Mouse (Mus musculus): ENCODE data around the gene Gm37240. TPM values are rescaled to one million over a fixed set of nuclear protein-coding genes. Genes with fewer than 3 reads are reported as not detected.
"Not testable (repeated sequence)": the region's sequence is repeated elsewhere in the genome, so short reads cannot be mapped to it uniquely, and the experiment has no call there.

The Gm37240 gene
- 1.9 and 2.8 TPM in 2 replicates for polyA plus RNA-seq (2016; fragmentation: Nextera tagmentation; extraction: Ambion mirVana)

DNA sequence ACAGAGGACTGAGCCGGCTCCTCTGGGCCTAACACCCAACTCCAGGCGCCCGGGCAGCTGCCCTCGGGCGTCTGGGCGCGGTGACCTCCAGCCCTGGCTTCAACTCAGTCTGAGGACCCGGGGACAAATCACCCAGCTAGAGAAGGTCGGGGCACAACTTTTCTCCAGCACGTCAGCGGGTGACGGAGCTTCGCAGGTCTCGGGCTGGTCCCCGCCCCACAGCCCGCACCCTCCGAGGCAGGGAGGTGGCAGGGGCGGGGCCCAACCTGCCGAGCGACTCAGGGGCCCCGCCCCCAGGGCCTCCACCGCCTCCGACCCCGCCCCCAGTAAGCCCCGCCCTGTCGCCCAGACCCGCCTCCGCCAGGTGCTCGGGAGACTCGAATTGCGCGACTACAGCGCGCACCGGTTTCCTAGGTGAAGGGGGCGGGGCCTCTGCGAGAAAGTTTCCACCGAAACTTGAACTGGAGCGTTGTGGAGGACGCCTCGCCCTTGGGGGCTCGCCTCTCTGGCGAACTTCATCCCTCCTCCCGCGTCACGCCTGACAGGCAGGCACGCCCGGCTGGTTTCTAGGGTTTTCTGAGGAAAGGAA, at the start of gene Gm37240, which contains the start of gene Glt28d2:
TSS of gene Gm37240 (minus strand) at position 280 of the 589 bp plus-strand sequence.
TSS of gene Glt28d2 (minus strand) at position 278 of the 589 bp plus-strand sequence.
- peak within 1 kb of the TSS; percentile 66 for H3K27ac ChIP-seq (replicated peaks)
- WGBS, result under 1% methylated on average over 48 of the region's 48 CpGs
- peaks cover 29% of the 10 kb centered on the region for H3K4me1 ChIP-seq
- no peaks in the 10 kb centered on the region for H3K36me3 ChIP-seq (replicated peaks)
- DNase-seq (ENCODE audit: low spot score), result peak; percentile 93
- H3K4me3 ChIP-seq, result peak within 1 kb of the TSS; percentile 67
- peaks cover 41% of the 10 kb centered on the region for H3K27me3 ChIP-seq (replicated peaks; ENCODE audit: low read depth, poor library complexity, severe bottlenecking)
- no peaks in the 10 kb centered on the region for H3K9me3 ChIP-seq

DNA sequence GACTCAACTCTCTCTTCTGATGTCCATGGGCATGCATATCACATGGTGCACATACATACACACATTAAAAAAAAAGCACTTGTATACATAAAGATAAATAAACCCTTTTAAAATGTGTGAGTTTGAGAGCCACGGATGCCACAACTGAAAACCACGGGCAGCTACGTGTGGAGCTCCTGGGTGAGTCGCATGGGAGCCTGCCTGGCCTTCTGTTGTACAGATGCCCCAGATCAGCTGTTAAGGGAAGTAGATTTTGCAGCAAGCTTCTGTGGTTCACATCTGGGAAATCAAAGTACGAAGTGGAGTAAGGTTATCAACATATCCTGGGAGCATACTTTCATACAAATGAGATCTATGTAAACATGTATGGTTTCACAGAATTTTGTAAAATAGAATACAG, 46.3 kb upstream of the Gm37240 start:
- 0 out of 2 replicates have a peak, but pooled peaks cover 3% of the 10 kb centered on the region for H3K4me1 ChIP-seq

DNA sequence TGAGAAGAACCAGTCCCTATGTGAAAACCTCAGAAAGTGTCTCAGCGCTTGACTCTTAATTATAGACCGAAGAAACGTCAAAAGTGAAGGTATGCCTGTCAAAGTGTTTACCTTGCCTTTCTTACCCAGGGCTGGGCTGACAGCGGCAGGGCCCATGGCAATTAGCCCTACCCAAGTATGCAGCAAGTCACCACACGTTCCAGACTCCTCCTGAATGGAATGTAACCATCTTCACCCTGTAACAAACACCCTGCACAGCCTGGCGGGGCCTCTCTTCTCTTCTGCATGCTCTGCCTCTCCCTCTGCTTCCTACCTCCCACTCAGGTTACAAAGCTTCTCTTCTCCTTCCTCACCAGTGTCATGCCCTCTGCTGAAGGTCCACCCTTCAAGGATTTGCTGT, 44.5 kb upstream of the Gm37240 start:
- H3K27me3 ChIP-seq (replicated peaks; ENCODE audit: low read depth, poor library complexity, severe bottlenecking), result no peaks in the 10 kb centered on the region
- DNase-seq (ENCODE audit: low spot score), result peak; percentile 40
- 74% methylated on average over 6 of the region's 6 CpGs for WGBS
- H3K4me1 ChIP-seq, result peaks cover 8% of the 10 kb centered on the region
- H3K4me3 ChIP-seq, result no peak overlapping the region
- no peak overlapping the region for H3K27ac ChIP-seq (replicated peaks)
- H3K36me3 ChIP-seq (replicated peaks), result no peaks in the 10 kb centered on the region
- H3K9me3 ChIP-seq, result no peaks in the 10 kb centered on the region

More for the DNA sequence above, 46.3 kb upstream of the Gm37240 start:
- DNase-seq (ENCODE audit: low spot score), result no peak
- H3K27ac ChIP-seq (replicated peaks), result no peak overlapping the region
- H3K27me3 ChIP-seq (replicated peaks; ENCODE audit: low read depth, poor library complexity, severe bottlenecking), result no peaks in the 10 kb centered on the region
- H3K9me3 ChIP-seq, result no peaks in the 10 kb centered on the region
- no peaks in the 10 kb centered on the region for H3K36me3 ChIP-seq (replicated peaks)
- WGBS, result 92% methylated on average over 5 of the region's 5 CpGs
- H3K4me3 ChIP-seq, result no peak overlapping the region

DNA sequence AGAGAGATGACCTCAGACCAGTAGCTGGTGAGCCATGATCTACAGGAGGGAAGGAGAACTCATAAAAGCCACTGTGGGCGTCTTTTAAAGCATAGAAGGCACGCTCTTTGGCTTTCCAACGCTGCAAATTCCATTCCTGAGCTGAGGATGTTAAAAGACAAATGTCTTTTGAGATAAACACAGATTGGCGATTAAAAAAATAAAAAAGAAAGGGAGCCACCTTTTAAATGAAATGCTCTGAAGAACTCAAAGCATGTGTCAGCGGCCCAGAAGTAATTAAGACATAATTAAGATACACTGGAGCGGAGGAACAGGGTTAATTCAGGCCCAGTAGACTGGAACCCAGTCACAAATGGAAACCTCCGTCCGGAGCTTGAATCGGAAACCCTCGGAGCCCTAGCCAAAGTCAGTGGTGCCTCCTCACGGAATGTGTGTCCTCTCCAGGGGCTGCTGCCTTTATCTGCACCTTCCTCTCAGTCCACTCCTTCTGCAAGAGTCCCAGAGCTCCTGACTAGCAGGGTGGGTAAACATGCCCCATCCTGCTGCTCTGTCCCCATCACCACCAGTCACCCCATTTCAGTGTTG, 43.4 kb upstream of the Gm37240 start:
- WGBS, result 74% methylated on average over 11 of the region's 11 CpGs
- peaks cover 8% of the 10 kb centered on the region for H3K4me1 ChIP-seq
- no peaks in the 10 kb centered on the region for H3K27me3 ChIP-seq (replicated peaks; ENCODE audit: low read depth, poor library complexity, severe bottlenecking)
- H3K9me3 ChIP-seq, result no peaks in the 10 kb centered on the region
- no peaks in the 10 kb centered on the region for H3K36me3 ChIP-seq (replicated peaks)
- no peak for DNase-seq (ENCODE audit: low spot score)
- H3K27ac ChIP-seq (replicated peaks), result no peak overlapping the region
- no peak overlapping the region for H3K4me3 ChIP-seq

DNA sequence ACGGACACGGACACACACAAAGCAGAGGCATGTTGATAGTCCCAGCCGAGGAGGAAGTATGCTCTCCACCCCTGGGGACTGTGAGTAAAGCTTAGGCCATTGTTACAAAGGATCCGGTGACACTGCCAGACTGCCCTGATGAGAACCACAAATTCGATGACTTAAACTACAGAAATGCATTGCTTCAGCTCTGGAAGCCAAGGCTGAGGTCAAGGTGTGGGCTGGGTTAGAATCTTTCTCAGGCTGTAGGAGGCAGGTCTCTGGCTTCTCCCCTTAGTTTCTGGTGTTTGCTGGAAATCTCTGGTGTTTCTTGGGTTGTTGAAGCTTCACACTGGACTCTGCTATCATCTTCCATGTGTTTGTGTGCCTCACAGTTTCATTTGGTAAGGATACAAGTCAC, 42.4 kb upstream of the Gm37240 start:
- 88% methylated on average over 5 of the region's 5 CpGs for WGBS
- no peaks in the 10 kb centered on the region for H3K9me3 ChIP-seq
- DNase-seq (ENCODE audit: low spot score), result no peak
- no peak overlapping the region for H3K27ac ChIP-seq (replicated peaks)
- no peaks in the 10 kb centered on the region for H3K27me3 ChIP-seq (replicated peaks; ENCODE audit: low read depth, poor library complexity, severe bottlenecking)
- no peaks in the 10 kb centered on the region for H3K36me3 ChIP-seq (replicated peaks)
- peaks cover 8% of the 10 kb centered on the region for H3K4me1 ChIP-seq
- no peak overlapping the region for H3K4me3 ChIP-seq

DNA sequence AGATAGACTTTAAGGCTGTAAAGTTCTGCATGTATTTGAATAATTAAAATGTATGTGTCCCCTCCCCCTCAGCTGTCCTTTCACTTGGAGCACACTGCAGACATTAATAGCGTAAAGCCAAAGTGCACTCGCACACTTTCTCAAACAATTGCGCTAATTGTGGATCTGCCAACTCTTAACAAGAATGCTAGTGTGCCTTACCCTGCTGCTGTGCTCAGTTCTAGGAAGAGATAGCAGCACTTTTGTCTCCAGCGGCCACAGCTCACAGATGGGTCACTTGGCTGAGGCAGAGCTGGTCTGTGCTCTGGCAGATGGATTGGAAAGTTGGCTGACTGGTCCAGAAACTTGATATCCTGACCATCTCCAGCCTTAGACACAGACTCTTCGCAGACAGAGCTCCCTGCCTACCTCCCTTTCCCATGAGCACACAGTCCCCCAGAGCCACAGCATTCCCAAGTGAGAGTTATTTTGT, 40.9 kb upstream of the Gm37240 start:
- no peak overlapping the region for H3K4me3 ChIP-seq
- peaks cover 14% of the 10 kb centered on the region for H3K4me1 ChIP-seq
- WGBS, result 80% methylated on average over 5 of the region's 5 CpGs
- H3K9me3 ChIP-seq, result no peaks in the 10 kb centered on the region
- no peaks in the 10 kb centered on the region for H3K36me3 ChIP-seq (replicated peaks)
- DNase-seq (ENCODE audit: low spot score), result no peak
- H3K27me3 ChIP-seq (replicated peaks; ENCODE audit: low read depth, poor library complexity, severe bottlenecking), result no peaks in the 10 kb centered on the region
- H3K27ac ChIP-seq (replicated peaks), result no peak overlapping the region

DNA sequence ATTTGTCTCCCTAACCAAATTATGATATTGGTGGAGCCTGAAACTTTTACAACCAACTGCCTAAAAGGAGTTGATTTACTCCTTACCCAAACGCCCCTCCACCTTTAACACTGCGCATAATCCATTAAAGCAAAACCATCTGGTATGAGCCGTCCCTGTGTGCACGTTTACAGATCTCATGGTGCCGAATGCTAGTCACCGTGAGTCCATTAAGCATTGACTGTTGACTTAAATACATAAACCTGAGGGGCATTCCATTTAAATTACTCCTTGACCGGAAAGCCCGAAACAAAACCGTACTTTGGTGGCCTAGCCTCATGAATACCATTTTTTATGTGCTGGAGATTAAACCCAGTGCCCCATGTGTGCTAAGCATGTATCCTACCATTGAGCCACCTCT, 40.0 kb upstream of the Gm37240 start:
- Histone ChIP-seq H3K36me3 (replicated peaks) (no peaks in the 10 kb centered on the region), H3K27me3 (replicated peaks; ENCODE audit: low read depth, poor library complexity, severe bottlenecking) (no peaks in the 10 kb centered on the region), H3K9me3 (no peaks in the 10 kb centered on the region), H3K4me1 (peaks cover 14% of the 10 kb centered on the region), H3K27ac (replicated peaks) (no peak overlapping the region), H3K4me3 (no peak overlapping the region)
- WGBS, result 70% methylated on average over 9 of the region's 9 CpGs
- no peak for DNase-seq (ENCODE audit: low spot score)

DNA sequence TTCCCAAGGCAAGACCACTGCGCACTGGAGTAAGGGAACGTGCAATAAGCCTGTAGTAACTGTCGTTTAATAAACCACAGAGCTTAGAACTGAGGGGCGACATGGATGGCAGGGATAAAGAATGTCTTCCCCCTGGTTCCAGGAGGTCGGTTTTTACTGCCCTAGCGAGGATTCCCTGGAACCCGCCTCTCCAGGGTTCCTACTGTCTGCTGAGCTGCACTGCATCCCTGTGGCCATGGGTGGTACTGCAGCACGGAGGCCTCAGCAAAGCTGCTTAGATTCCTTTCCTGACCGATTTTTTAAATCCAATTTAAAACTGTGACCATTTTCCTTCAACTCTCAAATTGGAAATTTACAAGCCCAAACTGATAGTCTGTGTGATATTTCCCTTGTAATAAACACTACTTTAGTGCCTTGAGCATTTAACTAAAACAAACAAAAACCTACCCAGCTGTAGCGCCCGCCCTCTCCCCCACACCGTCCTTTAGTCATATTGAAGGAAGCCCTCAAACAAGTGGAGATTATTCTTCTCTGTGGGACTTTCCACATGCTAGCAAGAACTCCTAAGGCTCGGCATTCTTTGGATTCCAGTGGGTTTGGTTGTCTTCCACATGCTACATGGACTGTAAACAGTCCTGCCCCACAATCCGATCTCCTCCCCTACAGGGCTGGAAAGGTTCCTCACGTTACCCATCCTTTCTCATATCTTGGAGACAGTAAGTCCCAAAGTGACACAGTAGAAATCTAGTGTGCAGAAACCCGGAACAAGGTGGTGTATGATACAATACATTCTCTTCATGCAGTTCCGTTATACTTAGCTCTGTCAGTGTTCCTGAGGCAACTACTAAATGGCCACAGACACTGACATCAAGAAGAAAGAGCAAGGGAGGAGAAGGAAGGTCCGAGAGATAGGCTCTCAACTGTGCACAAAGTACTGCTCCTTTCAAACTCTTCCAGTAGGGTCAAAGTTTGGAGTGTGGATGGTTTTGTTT, 36.9 kb upstream of the Gm37240 start:
- no peak overlapping the region for H3K4me3 ChIP-seq

DNA sequence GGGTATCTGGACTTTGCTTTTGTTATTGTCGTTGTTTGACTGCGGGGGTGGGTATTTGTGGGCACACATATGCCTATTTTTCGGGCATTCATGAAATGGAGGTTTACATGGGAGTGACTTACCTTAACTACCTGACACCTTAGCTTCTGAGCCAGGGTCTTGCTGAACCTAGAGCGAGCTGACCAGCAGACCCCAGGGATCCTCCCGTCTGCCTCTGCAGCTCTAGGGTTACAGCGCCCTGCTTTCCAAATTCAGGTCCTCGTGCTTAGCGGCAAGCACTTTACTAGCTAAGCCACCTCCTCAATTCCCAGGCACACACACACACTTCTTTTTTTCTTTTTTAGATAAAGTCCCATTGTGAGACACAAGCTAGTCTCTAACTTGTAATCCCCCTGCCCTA, 36.0 kb upstream of the Gm37240 start:
- Histone ChIP-seq H3K27me3 (replicated peaks; ENCODE audit: low read depth, poor library complexity, severe bottlenecking) (no peaks in the 10 kb centered on the region), H3K36me3 (replicated peaks) (no peaks in the 10 kb centered on the region), H3K4me3 (no peak overlapping the region), H3K9me3 (no peaks in the 10 kb centered on the region), H3K4me1 (peaks cover 10% of the 10 kb centered on the region), H3K27ac (replicated peaks) (no peak overlapping the region)
- 70% methylated on average over 8 of the region's 8 CpGs for WGBS
- no peak for DNase-seq (ENCODE audit: low spot score)

More for the DNA sequence above, 36.9 kb upstream of the Gm37240 start:
- Histone ChIP-seq H3K9me3 (no peaks in the 10 kb centered on the region), H3K27ac (replicated peaks) (no peak overlapping the region), H3K4me1 (peaks cover 10% of the 10 kb centered on the region), H3K27me3 (replicated peaks; ENCODE audit: low read depth, poor library complexity, severe bottlenecking) (no peaks in the 10 kb centered on the region), H3K36me3 (replicated peaks) (no peaks in the 10 kb centered on the region)
- WGBS, result 48% methylated on average over 18 of the region's 18 CpGs
- DNase-seq (ENCODE audit: low spot score), result peak; percentile 84

DNA sequence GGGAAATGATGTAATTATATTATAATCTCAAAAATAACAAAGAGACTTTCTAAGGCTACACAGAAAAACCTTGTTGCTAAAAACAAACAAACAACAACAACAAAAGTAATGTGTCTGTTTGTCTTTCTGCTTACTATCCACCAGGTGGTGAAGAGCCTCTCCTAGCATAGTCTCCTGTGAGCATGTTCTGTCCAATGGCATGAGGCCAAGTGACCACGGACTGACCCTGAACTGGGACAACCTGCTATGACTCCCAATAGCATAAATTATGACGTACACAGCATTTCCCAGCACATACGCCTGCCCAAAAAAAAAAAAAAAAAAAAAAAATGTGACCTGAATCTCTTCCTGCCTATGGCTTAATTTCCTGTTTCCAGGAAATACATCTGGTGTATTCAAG, 35.0 kb upstream of the Gm37240 start:
- Histone ChIP-seq H3K36me3 (replicated peaks) (no peaks in the 10 kb centered on the region), H3K4me1 (0 out of 2 replicates have a peak, but pooled peaks cover 6% of the 10 kb centered on the region), H3K27ac (replicated peaks) (no peak overlapping the region), H3K27me3 (replicated peaks; ENCODE audit: low read depth, poor library complexity, severe bottlenecking) (no peaks in the 10 kb centered on the region), H3K4me3 (no peak overlapping the region), H3K9me3 (no peaks in the 10 kb centered on the region)
- WGBS, result 86% methylated on average over 3 of the region's 3 CpGs
- DNase-seq (ENCODE audit: low spot score), result no peak

DNA sequence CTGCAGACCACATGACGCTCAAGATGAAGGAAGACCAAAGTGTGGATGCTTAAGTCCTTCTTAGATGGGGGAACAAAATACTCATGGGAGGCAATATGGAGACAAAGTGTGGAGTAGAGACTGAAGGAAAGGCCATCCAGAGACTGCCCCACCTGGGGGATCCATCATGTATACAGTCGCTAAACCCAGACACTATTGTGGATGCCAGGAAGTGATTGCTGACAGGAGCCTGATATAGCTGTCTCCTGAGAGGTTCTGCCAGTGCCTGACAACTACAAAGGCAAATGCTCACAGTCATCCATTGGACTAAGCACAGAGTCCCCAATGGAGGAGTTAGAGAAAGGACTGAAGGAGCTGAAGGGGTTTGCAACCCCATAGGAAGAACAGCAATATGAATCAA, 33.4 kb upstream of the Gm37240 start:
- not testable (repeated sequence) for H3K36me3 ChIP-seq (replicated peaks); H3K27ac ChIP-seq (replicated peaks); H3K4me1 ChIP-seq; H3K4me3 ChIP-seq; H3K27me3 ChIP-seq (replicated peaks; ENCODE audit: low read depth, poor library complexity, severe bottlenecking); DNase-seq (ENCODE audit: low spot score); H3K9me3 ChIP-seq
- WGBS, result 93% methylated on average over 2 of the region's 2 CpGs

DNA sequence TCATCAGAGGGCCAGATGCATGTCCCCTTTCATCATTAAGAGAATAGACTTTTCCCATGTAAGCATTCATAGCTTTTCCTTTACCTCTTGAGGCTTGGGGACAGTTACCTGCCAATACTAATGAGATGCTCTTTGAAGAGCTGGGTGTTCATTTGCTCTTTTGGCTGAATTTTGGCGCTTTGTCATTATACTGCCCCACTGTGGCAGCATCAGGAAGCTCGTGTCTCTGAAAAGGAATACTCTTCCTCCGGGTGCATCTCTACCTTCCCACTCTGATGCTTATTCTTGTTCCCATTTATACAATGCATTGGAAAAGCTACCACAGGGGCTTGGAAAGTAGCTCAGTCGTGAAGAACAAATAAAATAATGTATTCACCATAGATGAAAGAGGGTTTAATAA, 30.3 kb upstream of the Gm37240 start:
- no peaks in the 10 kb centered on the region for H3K27me3 ChIP-seq (replicated peaks; ENCODE audit: low read depth, poor library complexity, severe bottlenecking)
- H3K4me3 ChIP-seq, result no peak overlapping the region
- H3K9me3 ChIP-seq, result no peaks in the 10 kb centered on the region
- DNase-seq (ENCODE audit: low spot score), result peak; percentile 27
- no peak overlapping the region for H3K27ac ChIP-seq (replicated peaks)
- H3K36me3 ChIP-seq (replicated peaks), result no peaks in the 10 kb centered on the region
- WGBS, result 17% methylated on average over 4 of the region's 4 CpGs
- no peaks in the 10 kb centered on the region for H3K4me1 ChIP-seq
